Mouse (Mus musculus): ENCODE data around the gene Cfap65. TPM values are rescaled to one million over a fixed set of nuclear protein-coding genes. Genes with fewer than 3 reads are reported as not detected.
A peak's percentile ranks its signal among the peaks of the same experiment; 100 is the strongest.

Gene Cfap65
- polyA plus RNA-seq, 1 experiment from 2014 or later = 0.05 TPM

- Histone ChIP-seq H3K4me1 (ENCODE audit: insufficient read depth) (0 out of 2 replicates have a peak, but pooled peaks cover 4% of the 10 kb centered on the region), H3K9me3 (ENCODE audit: low read depth, low read length) (no peaks in the 10 kb centered on the region), H3K27me3 (ENCODE audit: insufficient read depth, low read length) (peaks cover 64% of the 10 kb centered on the region), H3K9ac (no peak overlapping the region), H3K4me2 (no peak overlapping the region), H3K36me3 (ENCODE audit: insufficient read depth) (no peaks in the 10 kb centered on the region), H3K27ac (ENCODE audit: low read depth) (no peak overlapping the region), H3K4me3 (ENCODE audit: low read depth, low read length) (no peak overlapping the region)
- 7% methylated on average over 3 of the region's 3 CpGs for WGBS
- ATAC-seq (ENCODE audit: insufficient read depth) (no peak), DNase-seq (peak; percentile 71)
- TF ChIP-seq CTCF (IDR thresholded peaks at IDR 0.05; ENCODE audit: low read depth) = peak; percentile 57
Observed at GRCm38 (mm10) chr1:74901686-74902085, 33.7 kb downstream of the Cfap65 start.

- DNase-seq = peak; percentile 76
- peak; percentile 70 for ATAC-seq (ENCODE audit: insufficient read depth)
- 1% methylated on average over 57 of the region's 66 CpGs for WGBS
- peaks cover 69% of the 10 kb centered on the region for H3K27me3 ChIP-seq (ENCODE audit: insufficient read depth, low read length)
- peak overlapping the region; percentile 63 for H3K4me2 ChIP-seq
- peak overlapping the region; percentile 50; the same call in 1 of the 2 replicates for H3K27ac ChIP-seq (ENCODE audit: low read depth)
- no peaks in the 10 kb centered on the region for H3K36me3 ChIP-seq (ENCODE audit: insufficient read depth)
- no peaks in the 10 kb centered on the region for H3K9me3 ChIP-seq (ENCODE audit: low read depth, low read length)
- H3K4me3 ChIP-seq (ENCODE audit: low read depth, low read length) = peak overlapping the region; percentile 28
- peak overlapping the region; percentile 29; the same call in 1 of the 2 replicates for H3K9ac ChIP-seq
- TF ChIP-seq CTCF (IDR thresholded peaks at IDR 0.05; ENCODE audit: low read depth) = no peak
- H3K4me1 ChIP-seq (ENCODE audit: insufficient read depth) = 0 out of 2 replicates have a peak, but pooled peaks cover 4% of the 10 kb centered on the region
Observed at GRCm38 (mm10) chr1:74900341-74901285, 34.8 kb downstream of the Cfap65 start.

- H3K27ac ChIP-seq (ENCODE audit: low read depth) = no peak overlapping the region
- no peak for TF ChIP-seq CTCF (IDR thresholded peaks at IDR 0.05; ENCODE audit: low read depth)
- H3K4me1 ChIP-seq (ENCODE audit: insufficient read depth) = 0 out of 2 replicates have a peak, but pooled peaks cover 4% of the 10 kb centered on the region
- no peaks in the 10 kb centered on the region for H3K9me3 ChIP-seq (ENCODE audit: low read depth, low read length)
- H3K4me3 ChIP-seq (ENCODE audit: low read depth, low read length) = no peak overlapping the region
- 7% methylated on average over 9 of the region's 10 CpGs for WGBS
- H3K4me2 ChIP-seq = no peak overlapping the region
- no peaks in the 10 kb centered on the region for H3K36me3 ChIP-seq (ENCODE audit: insufficient read depth)
- DNase-seq = no peak
- peaks cover 82% of the 10 kb centered on the region for H3K27me3 ChIP-seq (ENCODE audit: insufficient read depth, low read length)
- no peak overlapping the region for H3K9ac ChIP-seq
- ATAC-seq (ENCODE audit: insufficient read depth) = no peak
Observed at GRCm38 (mm10) chr1:74898656-74899431, 36.6 kb downstream of the Cfap65 start.

- peaks cover 87% of the 10 kb centered on the region for H3K27me3 ChIP-seq (ENCODE audit: insufficient read depth, low read length)
- 5% methylated on average over 7 of the region's 7 CpGs for WGBS
- H3K9ac ChIP-seq = no peak overlapping the region
- ATAC-seq (ENCODE audit: insufficient read depth) (no peak), DNase-seq (no peak)
- no peaks in the 10 kb centered on the region for H3K36me3 ChIP-seq (ENCODE audit: insufficient read depth)
- no peaks in the 10 kb centered on the region for H3K9me3 ChIP-seq (ENCODE audit: low read depth, low read length)
- no peak overlapping the region for H3K4me3 ChIP-seq (ENCODE audit: low read depth, low read length)
- 0 out of 2 replicates have a peak, but pooled peaks cover 4% of the 10 kb centered on the region for H3K4me1 ChIP-seq (ENCODE audit: insufficient read depth)
- no peak for TF ChIP-seq CTCF (IDR thresholded peaks at IDR 0.05; ENCODE audit: low read depth)
- H3K4me2 ChIP-seq = no peak overlapping the region
- H3K27ac ChIP-seq (ENCODE audit: low read depth) = no peak overlapping the region
Observed at GRCm38 (mm10) chr1:74897976-74898375, 37.4 kb downstream of the Cfap65 start.

GRCm38 (mm10) chr1:74894966-74895365 is 40.4 kb downstream of the Cfap65 start:
- Histone ChIP-seq H3K4me3 (ENCODE audit: low read depth, low read length) (no peak overlapping the region), H3K36me3 (ENCODE audit: insufficient read depth) (no peaks in the 10 kb centered on the region), H3K4me2 (no peak overlapping the region), H3K27me3 (ENCODE audit: insufficient read depth, low read length) (peaks cover 89% of the 10 kb centered on the region), H3K9ac (no peak overlapping the region), H3K4me1 (ENCODE audit: insufficient read depth) (0 out of 2 replicates have a peak, but pooled peaks cover 4% of the 10 kb centered on the region), H3K27ac (ENCODE audit: low read depth) (no peak overlapping the region), H3K9me3 (ENCODE audit: low read depth, low read length) (no peaks in the 10 kb centered on the region)
- no peak for ATAC-seq (ENCODE audit: insufficient read depth)
- TF ChIP-seq CTCF (IDR thresholded peaks at IDR 0.05; ENCODE audit: low read depth) = peak; percentile 83
- 22% methylated on average over 4 of the region's 4 CpGs for WGBS
- DNase-seq = peak; percentile 65

GRCm38 (mm10) chr1:74893134-74893855 is 42.1 kb downstream of the Cfap65 start, which contains the start of gene Cryba2:
Gene Cryba2, minus strand, starts transcription at chr1:74893143.
- no peaks in the 10 kb centered on the region for H3K9me3 ChIP-seq (ENCODE audit: low read depth, low read length)
- WGBS = 5% methylated on average over 25 of the region's 25 CpGs
- H3K27ac ChIP-seq (ENCODE audit: low read depth) = no peak within 1 kb of the TSS
- H3K4me2 ChIP-seq = no peak within 1 kb of the TSS
- H3K9ac ChIP-seq = no peak within 1 kb of the TSS
- H3K4me3 ChIP-seq (ENCODE audit: low read depth, low read length) = no peak within 1 kb of the TSS
- ATAC-seq (ENCODE audit: insufficient read depth) = no peak
- DNase-seq = peak; percentile 77
- H3K36me3 ChIP-seq (ENCODE audit: insufficient read depth) = no peaks in the 10 kb centered on the region
- H3K4me1 ChIP-seq (ENCODE audit: insufficient read depth) = no peaks in the 10 kb centered on the region
- H3K27me3 ChIP-seq (ENCODE audit: insufficient read depth, low read length) = peaks cover 82% of the 10 kb centered on the region
- peak; percentile 80 for TF ChIP-seq CTCF (IDR thresholded peaks at IDR 0.05; ENCODE audit: low read depth)
